Mouse (Mus musculus) MEL (cell line): ENCODE measurements at regions not wholly inside any gene's neighbourhood (a gene's known extent, or its start where the extent isn't known, plus 50 kb on each side); places are given as distances from the start of the nearest gene placed in this dataset.

Source experiments
- CTCF ChIP-seq, 3 experiments: IDR thresholded peaks in 2 of 3; conservative IDR thresholded peaks in 1 of 3; 2 replicates each; pipeline ENCODE4 v1.5.1; 2011 to 2012; ENCODE audit warnings: low read length in 3 of 3, low read depth in 2 of 3, mild to moderate bottlenecking in 2 of 3, improper control_type of control experiment in 1 of 3, inconsistent platforms in 1 of 3, mixed read lengths in 1 of 3, moderate library complexity in 1 of 3; ENCODE audit not compliant: control insufficient read depth in 1 of 3, insufficient read depth in 1 of 3, poor library complexity in 1 of 3, severe bottlenecking in 1 of 3
- EP300 ChIP-seq, 2 experiments: IDR thresholded peaks; 2 replicates each; pipeline ENCODE4 v1.6.1; 2011; ENCODE audit warnings: improper control_type of control experiment in 2 of 2, low read length in 2 of 2, low read depth in 1 of 2, mild to moderate bottlenecking in 1 of 2
- MAZ ChIP-seq: IDR thresholded peaks from 2 replicates; pipeline ENCODE4 v1.6.1; 2012; ENCODE audit warnings: low read depth, mild to moderate bottlenecking, inconsistent platforms, low read length, improper control_type of control experiment
- NRF1 ChIP-seq: IDR thresholded peaks from 2 replicates; pipeline ENCODE4 v1.6.1; 2014; ENCODE audit warnings: low read depth, mild to moderate bottlenecking, inconsistent platforms, low read length, improper control_type of control experiment, moderate library complexity; ENCODE audit not compliant: poor library complexity, insufficient read depth, severe bottlenecking
- POLR2A ChIP-seq, 2 experiments: IDR thresholded peaks; 2 replicates each; pipeline ENCODE4 v1.6.1; 2011 to 2012; ENCODE audit warnings: low read length in 2 of 2, mild to moderate bottlenecking in 2 of 2, control low read depth in 1 of 2, improper control_type of control experiment in 1 of 2, low read depth in 1 of 2, moderate library complexity in 1 of 2; ENCODE audit not compliant: control insufficient read depth in 1 of 2, insufficient read depth in 1 of 2, poor library complexity in 1 of 2

GRCm38 (mm10) chr17:4297156-4297535 lies 601.1 kb upstream of the Nox3 start:
- TF ChIP-seq CTCF (IDR thresholded peaks at IDR 0.05 in 2 of 3, conservative IDR thresholded peaks at IDR 0.05 in 1 of 3; ENCODE audit: control insufficient read depth in 1 of 3, insufficient read depth in 1 of 3, low read depth in 2 of 3, low read length in 3 of 3, poor library complexity in 1 of 3, severe bottlenecking in 1 of 3) (no peak), POLR2A (IDR thresholded peaks at IDR 0.05; ENCODE audit: control insufficient read depth in 1 of 2, insufficient read depth in 1 of 2, low read depth in 1 of 2, low read length in 2 of 2, poor library complexity in 1 of 2) (no peak), NRF1 (no peak), EP300 (IDR thresholded peaks at IDR 0.05; ENCODE audit: low read depth in 1 of 2, low read length in 2 of 2) (no peak), MAZ (no peak)
